Mouse (Mus musculus): Measurements from ENCODE around the gene Frzb. TPM values are rescaled to one million over a fixed set of nuclear protein-coding genes. Genes with fewer than 3 reads are reported as not detected.

Frzb gene
- polyA plus RNA-seq, 1 experiment from 2014 or later, result 21.9 TPM

DNA sequence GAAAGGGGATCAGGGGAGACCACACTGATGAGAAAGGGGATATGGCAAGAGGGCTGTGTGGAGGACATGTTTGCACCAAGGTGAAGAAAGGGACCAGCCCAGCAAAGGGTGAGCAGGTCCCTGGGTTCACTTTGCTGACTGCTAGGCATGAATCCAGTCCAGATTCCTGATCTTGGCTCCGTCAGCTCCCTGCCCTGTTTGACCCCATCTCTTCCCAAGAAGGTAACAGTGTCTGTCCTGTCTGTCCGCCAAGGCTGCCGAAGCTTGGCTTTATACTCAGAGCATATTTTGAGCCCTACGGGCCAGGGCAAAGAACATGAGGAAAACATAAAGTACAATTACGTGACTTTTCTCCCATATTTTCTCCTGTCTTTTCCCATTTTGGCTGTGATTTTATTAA is 67.6 kb downstream of the Frzb start:
- Histone ChIP-seq H3K9me3 (ENCODE audit: control insufficient read depth, low read length) (peaks cover 4% of the 10 kb centered on the region; the same call in 1 of the 2 replicates), H3K4me1 (ENCODE audit: control insufficient read depth, insufficient read depth, low read length) (0 out of 2 replicates have a peak, but pooled peaks cover 2% of the 10 kb centered on the region), H3K9ac (ENCODE audit: low read depth, low read length) (no peak overlapping the region), H3K36me3 (ENCODE audit: control insufficient read depth, insufficient read depth, low read length) (no peaks in the 10 kb centered on the region), H3K4me2 (replicated peaks; ENCODE audit: low read depth, low read length) (no peak overlapping the region), H3K27ac (ENCODE audit: low read depth, low read length) (no peak overlapping the region), H3K27me3 (ENCODE audit: control insufficient read depth, insufficient read depth, low read length) (no peaks in the 10 kb centered on the region), H3K4me3 (ENCODE audit: low read length) (no peak overlapping the region)
- ATAC-seq (ENCODE audit: low FRiP score, low TSS enrichment), result no peak
- WGBS, result 86% methylated on average over 5 of the region's 5 CpGs

- Histone ChIP-seq H3K27me3 (ENCODE audit: control insufficient read depth, insufficient read depth, low read length) (no peaks in the 10 kb centered on the region), H3K4me3 (ENCODE audit: low read length) (no peak overlapping the region), H3K9me3 (ENCODE audit: control insufficient read depth, low read length) (peaks cover 4% of the 10 kb centered on the region; the same call in 1 of the 2 replicates), H3K4me2 (replicated peaks; ENCODE audit: low read depth, low read length) (no peak overlapping the region), H3K4me1 (ENCODE audit: control insufficient read depth, insufficient read depth, low read length) (no peaks in the 10 kb centered on the region), H3K9ac (ENCODE audit: low read depth, low read length) (no peak overlapping the region), H3K27ac (ENCODE audit: low read depth, low read length) (no peak overlapping the region), H3K36me3 (ENCODE audit: control insufficient read depth, insufficient read depth, low read length) (no peaks in the 10 kb centered on the region)
- no peak for ATAC-seq (ENCODE audit: low FRiP score, low TSS enrichment)
Measured at GRCm38 (mm10) chr2:80374892-80375291, 72.5 kb downstream of the Frzb start.

- ATAC-seq (ENCODE audit: low FRiP score, low TSS enrichment), result no peak
- H3K9ac ChIP-seq (ENCODE audit: low read depth, low read length), result no peak overlapping the region
- 81% methylated on average over 8 of the region's 8 CpGs for whole genome bisulfite sequencing
- H3K27me3 ChIP-seq (ENCODE audit: control insufficient read depth, insufficient read depth, low read length), result no peaks in the 10 kb centered on the region
- no peaks in the 10 kb centered on the region for H3K36me3 ChIP-seq (ENCODE audit: control insufficient read depth, insufficient read depth, low read length)
- H3K9me3 ChIP-seq (ENCODE audit: control insufficient read depth, low read length), result no peaks in the 10 kb centered on the region
- H3K4me1 ChIP-seq (ENCODE audit: control insufficient read depth, insufficient read depth, low read length), result no peaks in the 10 kb centered on the region
- no peak overlapping the region for H3K4me3 ChIP-seq (ENCODE audit: low read length)
- H3K27ac ChIP-seq (ENCODE audit: low read depth, low read length), result no peak overlapping the region
- no peak overlapping the region for H3K4me2 ChIP-seq (replicated peaks; ENCODE audit: low read depth, low read length)
Measured at GRCm38 (mm10) chr2:80371458-80371857, 76.0 kb downstream of the Frzb start.

Other genes with a start within 250 kb of the Frzb start
- gene Prdx6b, start 155.2 kb downstream of the Frzb start, polyA plus RNA-seq (2014; fragmentation: Nextera tagmentation; extraction: Ambion mirVana), result not detected in 2 replicates
- gene Dnajc10, start 132.2 kb downstream of the Frzb start, polyA plus RNA-seq (2014; fragmentation: Nextera tagmentation; extraction: Ambion mirVana), result 67.7 and 105 TPM in 2 replicates
- gene Nckap1, start 133.8 kb upstream of the Frzb start, polyA plus RNA-seq (2014; fragmentation: Nextera tagmentation; extraction: Ambion mirVana), result 48.4 and 71.4 TPM in 2 replicates
- 17.1 and 20.5 TPM in 2 replicates for gene Dusp19, start 169.4 kb upstream of the Frzb start, polyA plus RNA-seq (2014; fragmentation: Nextera tagmentation; extraction: Ambion mirVana)
- 52.9 and 61.7 TPM in 2 replicates for gene Nup35, start 169.6 kb upstream of the Frzb start, polyA plus RNA-seq (2014; fragmentation: Nextera tagmentation; extraction: Ambion mirVana)

Measured in kidney, embryonic 14.5 days (tissue).